Mouse (Mus musculus) regulatory T cell (primary cell): Measurements from ENCODE around the gene Rack1.

Source experiments
- in situ Hi-C: fragments of 300-600 bp; cut with MboI, MseI; formaldehyde crosslinking; loops from one replicate; pipeline ENCODE4 v1.15.1; 2025; ENCODE audit warnings: high pct_unique_total_duplicates

Rack1 gene

DNA sequence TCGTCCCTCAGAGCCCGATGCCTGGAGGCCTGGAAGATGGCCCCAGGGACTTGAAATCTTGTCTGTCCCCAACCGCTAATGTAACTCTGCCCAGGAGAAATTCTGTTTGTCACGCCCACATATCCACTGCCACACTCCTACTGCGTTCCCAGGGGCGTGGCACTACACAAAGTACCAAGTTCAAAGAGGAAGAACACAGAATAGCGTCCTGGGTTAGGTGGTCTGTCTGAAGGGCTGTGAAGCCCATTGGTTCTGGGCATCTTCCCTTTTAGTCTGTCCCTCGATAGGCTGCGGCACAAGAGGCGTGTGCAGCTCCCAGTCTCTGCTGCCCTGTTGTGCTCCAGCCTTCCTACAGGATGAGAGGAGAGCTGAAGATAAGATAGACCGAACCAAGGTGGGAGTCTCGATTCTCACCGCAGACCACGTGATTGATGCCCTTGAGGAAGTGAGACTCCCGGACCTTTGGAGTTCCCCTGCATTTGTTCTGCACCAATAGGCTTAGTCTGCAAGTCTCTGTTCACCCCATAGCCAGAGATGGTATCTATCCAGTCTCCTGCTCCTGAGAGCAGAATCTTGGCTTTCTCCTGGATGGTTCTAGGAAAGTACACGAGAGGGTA lies 38.2 kb downstream of the Rack1 start:
- in situ Hi-C loops = loop anchor here (25.0 kb wide), 1 partner anchor 874 kb away; the partner anchor contains the start of gene Cnot6

- in situ Hi-C loops = loop anchor here (25.0 kb wide), 1 partner anchor 873 kb away; the partner anchor contains the start of gene Cnot6
Observed at GRCm38 (mm10) chr11:48838879-48839680, 38.9 kb downstream of the Rack1 start.

- in situ Hi-C loops = loop anchor here (25.0 kb wide), 1 partner anchor 871 kb away; the partner anchor contains the start of gene Cnot6
Observed at GRCm38 (mm10) chr11:48840805-48841204, 40.7 kb downstream of the Rack1 start.

DNA sequence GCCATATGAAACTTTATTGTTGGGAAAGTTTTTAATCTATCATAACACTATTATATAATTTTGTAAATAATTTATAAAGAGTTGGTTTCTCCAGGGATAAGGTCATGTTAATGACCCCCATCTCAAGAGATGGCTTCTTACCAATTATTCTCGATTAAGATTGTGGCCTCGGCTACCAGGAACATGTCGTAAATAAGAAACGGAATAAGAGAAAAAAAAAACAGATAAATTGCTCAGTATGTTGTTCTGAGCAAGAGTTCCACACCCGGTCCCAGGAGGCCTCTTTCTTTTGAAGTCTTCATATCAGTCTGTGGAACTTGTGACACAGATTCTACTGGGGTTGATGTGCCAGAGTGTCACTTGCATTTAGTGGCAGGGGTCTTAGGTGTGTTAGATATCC lies 41.1 kb downstream of the Rack1 start:
- in situ Hi-C loops = loop anchor here (25.0 kb wide), 1 partner anchor 871 kb away; the partner anchor contains the start of gene Cnot6

DNA sequence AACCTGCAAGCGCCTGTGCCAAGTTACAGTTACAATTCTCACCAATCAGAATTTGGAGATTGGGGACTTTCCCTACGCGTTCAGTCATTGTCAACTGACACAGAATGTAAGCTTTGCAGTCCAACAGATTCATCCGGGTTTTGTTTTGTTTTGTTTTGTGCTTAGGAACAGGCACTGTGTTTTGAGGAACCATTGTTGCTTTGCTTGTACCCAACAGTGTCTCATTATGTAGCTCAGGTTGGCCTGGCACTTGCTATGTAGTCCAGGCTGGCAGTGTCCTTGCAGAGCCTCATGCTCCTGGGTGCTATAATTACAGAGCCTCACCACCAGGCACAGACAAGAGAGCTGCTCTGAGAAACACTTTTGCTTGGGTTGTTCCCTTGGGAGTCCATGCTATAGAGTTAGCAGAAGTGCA lies 42.3 kb downstream of the Rack1 start:
- in situ Hi-C loops = loop anchor here (25.0 kb wide), 1 partner anchor 870 kb away; the partner anchor contains the start of gene Cnot6

DNA sequence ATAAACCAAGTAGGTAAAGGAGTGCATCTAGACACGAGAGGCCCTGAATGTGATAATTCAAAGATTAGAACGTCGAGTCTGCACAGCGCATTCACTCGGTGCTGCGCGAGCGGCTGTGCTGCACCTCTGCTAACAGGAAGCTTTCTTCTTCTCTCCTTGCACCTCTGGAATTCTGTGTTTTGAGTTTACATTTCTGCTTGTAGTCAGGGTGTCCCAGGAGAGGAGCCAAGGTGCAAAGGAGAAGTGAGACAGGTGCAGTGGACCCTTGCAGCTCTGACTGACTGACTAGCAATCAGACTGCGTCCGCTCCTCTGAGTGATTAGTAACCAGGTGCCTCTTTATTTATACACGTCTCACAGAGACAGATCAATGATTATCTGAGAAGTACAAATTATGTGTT lies 43.1 kb downstream of the Rack1 start:
- in situ Hi-C loops = loop anchor here (25.0 kb wide), 1 partner anchor 869 kb away; the partner anchor contains the start of gene Cnot6

- in situ Hi-C loops = loop anchor here (25.0 kb wide), 1 partner anchor 868 kb away; the partner anchor contains the start of gene Cnot6
Observed at GRCm38 (mm10) chr11:48844309-48844708, 44.2 kb downstream of the Rack1 start.

GRCm38 (mm10) chr11:48845244-48845815 lies 45.2 kb downstream of the Rack1 start:
- in situ Hi-C loops = loop anchor here (25.0 kb wide), 1 partner anchor 867 kb away; the partner anchor contains the start of gene Cnot6

GRCm38 (mm10) chr11:48846362-48846761 lies 46.2 kb downstream of the Rack1 start:
- in situ Hi-C loops = loop anchor here (25.0 kb wide), 1 partner anchor 866 kb away; the partner anchor contains the start of gene Cnot6

GRCm38 (mm10) chr11:48846881-48847280 lies 46.7 kb downstream of the Rack1 start:
- in situ Hi-C loops = loop anchor here (25.0 kb wide), 1 partner anchor 865 kb away; the partner anchor contains the start of gene Cnot6

DNA sequence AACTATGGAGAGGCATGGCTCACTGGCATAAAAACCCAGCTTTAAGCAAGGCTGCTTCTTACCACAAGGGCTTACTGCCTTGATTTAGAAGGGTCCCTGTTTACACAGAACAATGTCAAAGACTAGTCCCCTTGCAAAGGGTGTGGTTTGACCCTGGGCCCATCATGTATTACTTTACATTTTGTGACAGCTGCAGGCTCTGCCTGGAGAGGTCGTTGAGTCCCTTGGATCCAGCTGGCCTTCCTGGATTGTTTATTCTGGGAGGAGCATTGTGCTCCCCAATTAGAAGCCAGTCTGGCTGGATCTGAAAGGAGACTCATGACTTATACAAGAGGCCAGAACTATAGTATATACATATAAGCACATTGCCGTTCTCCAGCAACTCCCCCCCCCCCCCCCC lies 50.1 kb downstream of the Rack1 start:
- in situ Hi-C loops = loop anchor here (5.0 to 10.0 kb wide), 2 partner anchors 33 to 395 kb away; partner anchors contain the start of genes Mgat1 and Trim41

- in situ Hi-C loops = loop anchor here (5.0 to 10.0 kb wide), 2 partner anchors 34 to 393 kb away; partner anchors contain the start of genes Mgat1 and Trim41
Observed at GRCm38 (mm10) chr11:48851270-48851995, 51.3 kb downstream of the Rack1 start.

GRCm38 (mm10) chr11:48852190-48852589 lies 52.1 kb downstream of the Rack1 start:
- in situ Hi-C loops = loop anchor here (5.0 to 10.0 kb wide), 2 partner anchors 35 to 393 kb away; partner anchors contain the start of genes Mgat1 and Trim41

DNA sequence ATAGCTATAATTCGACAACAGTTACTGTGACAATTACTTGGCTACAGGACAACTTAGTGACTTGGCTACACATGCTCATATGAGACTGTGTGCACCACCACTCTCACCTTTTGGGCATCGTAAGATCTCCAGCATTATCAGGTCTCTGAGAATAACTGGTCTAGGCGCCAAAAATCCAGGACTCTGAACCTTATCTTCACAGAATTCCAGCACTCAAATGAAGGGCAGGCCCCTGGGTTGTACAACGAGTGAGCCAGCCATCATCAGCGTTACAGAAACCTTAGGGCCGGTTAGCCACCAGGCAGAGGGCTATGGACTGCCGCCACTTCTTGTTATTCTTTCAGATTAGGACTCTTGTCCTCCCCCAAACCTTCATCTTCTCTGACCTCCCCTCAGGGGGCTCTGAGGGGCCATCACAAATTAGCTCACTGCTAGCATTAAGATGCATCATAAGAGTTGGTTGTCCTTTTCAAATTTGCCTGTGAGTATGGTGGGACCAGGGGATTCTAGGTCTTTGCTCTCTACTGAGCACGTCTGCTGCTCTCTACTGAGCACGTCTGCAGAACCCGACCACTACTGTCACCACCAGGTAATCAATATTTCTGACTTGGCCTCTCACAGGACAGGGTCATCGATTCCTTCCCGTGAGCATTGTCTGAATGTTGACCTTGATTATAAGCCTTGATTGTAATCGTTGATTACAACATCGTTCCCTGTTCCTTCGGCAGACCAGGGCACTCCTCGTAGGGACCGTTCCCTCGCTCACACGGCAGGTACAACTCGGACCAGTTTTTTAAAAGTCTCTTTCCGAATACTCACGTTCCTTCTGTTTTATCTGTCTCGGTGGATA lies 52.7 kb downstream of the Rack1 start:
- in situ Hi-C loops = loop anchor here (5.0 to 10.0 kb wide), 2 partner anchors 36 to 392 kb away; partner anchors contain the start of genes Mgat1 and Trim41

DNA sequence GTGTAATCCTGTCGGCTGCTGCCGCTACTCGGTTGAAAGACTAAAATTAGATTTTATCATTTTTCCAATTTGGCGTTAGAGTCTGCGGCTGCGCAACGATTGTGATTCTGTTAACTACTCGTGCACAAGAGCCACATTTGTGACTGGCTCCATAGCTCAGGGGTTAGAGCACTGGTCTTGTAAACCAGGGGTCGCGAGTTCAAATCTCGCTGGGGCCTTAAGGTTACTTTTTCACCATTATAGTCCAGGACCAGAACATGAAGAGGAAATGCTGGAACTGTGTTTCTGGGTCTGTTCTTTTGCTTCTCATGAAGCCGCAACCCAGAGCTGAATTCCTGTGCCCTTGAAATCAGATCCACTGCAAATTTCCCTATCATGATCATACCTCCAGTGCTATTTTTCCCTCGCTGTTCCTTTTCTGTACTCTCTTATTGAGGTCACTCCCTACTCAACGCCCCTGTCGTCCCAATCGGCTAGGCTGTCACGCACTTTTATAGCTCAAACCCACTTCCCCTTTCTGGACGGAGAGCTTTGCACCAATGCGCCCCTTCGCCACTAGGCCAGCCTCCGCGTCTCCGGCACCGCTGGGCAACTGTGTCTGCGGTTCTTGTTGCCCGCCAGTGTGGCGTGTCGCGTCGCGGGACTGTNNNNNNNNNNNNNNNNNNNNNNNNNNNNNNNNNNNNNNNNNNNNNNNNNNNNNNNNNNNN lies 53.5 kb downstream of the Rack1 start:
- in situ Hi-C loops = loop anchor here (5.0 to 10.0 kb wide), 2 partner anchors 36 to 391 kb away; partner anchors contain the start of genes Mgat1 and Trim41
